Mouse (Mus musculus) brain, embryonic 14.5 days (tissue): ENCODE measurements at regions not wholly inside any gene's neighbourhood (a gene's known extent, or its start where the extent isn't known, plus 50 kb on each side); places are given as distances from the start of the nearest gene placed in this dataset.
A peak's percentile ranks its signal among the peaks of the same experiment; 100 is the strongest.

Experiments
- CTCF ChIP-seq: fragments of 200-500 bp; IDR thresholded peaks from 2 replicates; pipeline ENCODE4 v1.5.1; 2012; ENCODE audit warnings: inconsistent platforms, mild to moderate bottlenecking, moderate library complexity, borderline replicate concordance; ENCODE audit not compliant: insufficient read depth, insufficient read length; ENCODE audit errors: extremely low read depth
- POLR2A ChIP-seq: fragments of 200-500 bp; IDR thresholded peaks from 2 replicates; pipeline ENCODE4 v1.6.1; 2012; ENCODE audit warnings: mild to moderate bottlenecking, inconsistent platforms, borderline replicate concordance; ENCODE audit not compliant: poor library complexity, insufficient read depth, insufficient read length, severe bottlenecking; ENCODE audit errors: extremely low read depth

DNA sequence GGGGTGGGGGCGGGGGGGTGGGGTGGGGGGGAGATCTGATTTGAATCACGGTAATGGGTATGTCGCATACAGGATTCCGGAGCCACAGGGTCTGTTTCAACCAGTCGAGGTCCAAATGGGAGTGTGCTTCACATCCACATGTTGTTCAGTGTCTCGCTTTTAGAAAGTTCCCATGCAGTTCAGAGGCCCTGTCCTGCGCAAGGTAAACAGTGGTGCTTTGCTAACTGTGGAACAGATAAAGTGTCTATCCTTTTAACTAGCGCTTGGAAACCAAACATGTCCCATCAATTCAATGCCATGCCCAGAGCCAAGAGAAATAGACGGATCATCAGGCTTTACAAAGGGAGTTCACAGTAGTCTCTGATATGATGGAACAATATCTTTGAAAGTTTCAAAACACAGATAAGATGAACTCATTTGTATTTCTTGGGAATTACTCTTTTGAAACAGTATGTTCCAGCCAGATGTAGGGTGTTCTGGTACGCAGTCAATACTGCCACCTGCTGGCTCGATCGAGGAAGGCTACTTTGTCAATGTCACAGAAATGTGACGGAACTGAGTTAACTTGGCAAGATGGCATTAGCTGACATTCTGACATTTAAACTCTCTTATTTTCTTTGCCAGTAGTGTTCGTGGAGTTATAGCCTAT lies 72.9 kb upstream of the Gmds start:
- peak; percentile 84; the same call in 1 of the 2 replicates for TF ChIP-seq CTCF
- no peak for TF ChIP-seq POLR2A
